Mouse (Mus musculus): Measurements from ENCODE around the gene Faah.

GRCm38 (mm10) chr4:115994662-115995375, 22.9 kb downstream of the Faah start:
- no peak for TF ChIP-seq CTCF (IDR thresholded peaks at IDR 0.05; ENCODE audit: control insufficient read depth, insufficient read depth, low read length)
- TF ChIP-seq POLR2A (IDR thresholded peaks at IDR 0.05; ENCODE audit: borderline replicate concordance, control insufficient read depth, low read depth, low read length): no peak

Measured in bone marrow, adult 2 months (tissue).